Mouse (Mus musculus): ENCODE data around the gene Gm5475.

DNA sequence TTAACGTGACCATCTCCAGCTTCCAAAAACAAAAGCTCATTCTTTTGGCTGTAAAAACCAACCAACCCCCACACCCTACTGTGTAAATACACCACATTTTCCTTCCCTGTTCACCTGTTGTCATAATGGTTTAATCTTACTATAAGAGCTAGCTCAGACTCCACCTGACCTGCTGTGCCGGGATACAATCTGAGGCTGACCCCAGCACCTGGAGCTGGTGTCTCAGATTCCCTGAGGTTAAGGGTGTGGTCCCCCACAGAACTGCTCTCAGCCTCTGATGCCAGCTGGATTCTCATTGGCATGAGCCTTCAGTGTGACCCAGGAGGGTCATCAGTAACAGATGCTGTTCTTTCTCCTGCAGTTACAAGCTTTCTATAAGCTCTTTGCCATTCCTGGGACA lies 41.8 kb upstream of the Gm5475 start:
- TF ChIP-seq CTCF (IDR thresholded peaks at IDR 0.05; ENCODE audit: insufficient read depth, low read depth, low read length), result no peak
- TF ChIP-seq POLR2A (IDR thresholded peaks at IDR 0.05; ENCODE audit: insufficient read depth, low read depth, low read length), result no peak
